Mouse (Mus musculus) limb, embryonic 13.5 days (tissue): ENCODE measurements at regions not wholly inside any gene's neighbourhood (a gene's known extent, or its start where the extent isn't known, plus 50 kb on each side); places are given as distances from the start of the nearest gene placed in this dataset.

Experiments used
- ATAC-seq: fragments of 200-750 bp; cut with Nextera tagmentation; 2 replicates; pipeline ENCODE4 v1.8.0; 2017; ENCODE audit warnings: low read depth, moderate number of reproducible peaks, moderate TSS enrichment; ENCODE audit not compliant: low FRiP score
- H3K27ac ChIP-seq: fragments of 300-500 bp; sonication (generic); 2 replicates; pipeline ENCODE4 v1.5.1; 2015; ENCODE audit warnings: inconsistent platforms, mild to moderate bottlenecking, moderate library complexity
- H3K27me3 ChIP-seq: fragments of 300-500 bp; sonication (generic); 2 replicates; pipeline ENCODE4 v1.6.1; 2015; ENCODE audit warnings: mild to moderate bottlenecking, inconsistent platforms
- H3K36me3 ChIP-seq: fragments of 300-500 bp; sonication (generic); 2 replicates; pipeline ENCODE4 v1.6.1; 2015; ENCODE audit warnings: inconsistent platforms, mild to moderate bottlenecking, moderate library complexity
- H3K4me1 ChIP-seq: fragments of 300-500 bp; sonication (generic); 2 replicates; pipeline ENCODE4 v1.6.1; 2015; ENCODE audit warnings: inconsistent platforms
- H3K4me2 ChIP-seq: fragments of 300-500 bp; sonication (generic); replicated peaks from 2 replicates; pipeline ENCODE4 v1.6.1; 2015; ENCODE audit warnings: inconsistent platforms, mild to moderate bottlenecking, moderate library complexity
- H3K4me3 ChIP-seq: fragments of 300-500 bp; sonication (generic); 2 replicates; pipeline ENCODE4 v1.5.1; 2015; ENCODE audit warnings: moderate library complexity, mild to moderate bottlenecking, inconsistent platforms
- H3K9ac ChIP-seq: fragments of 300-500 bp; sonication (generic); 2 replicates; pipeline ENCODE4 v1.6.1; 2015; ENCODE audit warnings: mild to moderate bottlenecking, inconsistent platforms
- H3K9me3 ChIP-seq: fragments of 300-500 bp; sonication (generic); 2 replicates; pipeline ENCODE4 v1.6.1; 2016; ENCODE audit warnings: inconsistent platforms
- WGBS: fragments of 180-500 bp; shearing (Covaris S2); methylation state at CpG from one replicate; pipeline ENCODE4 v1.1.7; 2015; 5-methylcytosine and 5-hydroxymethylcytosine counted together

DNA sequence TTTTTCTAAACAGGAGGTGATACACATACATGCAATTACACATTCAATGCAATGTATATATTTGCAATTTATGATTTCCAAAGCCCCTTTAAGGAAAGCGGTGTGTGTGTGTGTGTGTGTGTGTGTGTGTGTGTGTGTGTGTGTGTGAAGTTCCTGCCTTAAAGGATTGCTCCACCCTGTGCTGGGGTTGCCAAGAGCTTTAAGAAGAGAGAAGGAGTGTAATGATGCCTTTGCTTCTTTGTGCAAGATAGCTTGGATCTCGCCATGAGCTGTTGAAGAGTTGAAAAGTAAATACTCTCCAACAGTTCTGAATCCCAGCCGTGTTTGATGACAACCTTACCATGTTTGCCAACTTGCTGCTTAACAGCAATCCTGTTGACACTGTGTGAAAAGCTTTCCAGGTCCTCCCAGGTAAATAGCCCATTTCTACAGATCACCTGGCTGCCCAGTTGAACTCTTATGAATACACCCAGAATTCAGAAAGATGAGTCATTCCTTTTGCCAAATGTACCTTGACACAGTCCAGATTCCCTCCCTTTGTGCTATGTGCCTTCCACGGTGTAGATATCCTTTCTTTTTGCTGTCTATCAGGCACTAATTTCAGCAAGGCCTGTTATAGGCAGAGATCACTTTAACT lies 216.3 kb downstream of the Ikzf2 start:
- no peak overlapping the region for H3K9ac ChIP-seq
- no peaks in the 10 kb centered on the region for H3K36me3 ChIP-seq
- peaks cover 14% of the 10 kb centered on the region for H3K4me1 ChIP-seq
- H3K27ac ChIP-seq, result no peak overlapping the region
- no peak overlapping the region for H3K4me2 ChIP-seq
- WGBS, result 80% methylated on average over 4 of the region's 4 CpGs
- no peaks in the 10 kb centered on the region for H3K9me3 ChIP-seq
- ATAC-seq, result no peak
- H3K27me3 ChIP-seq, result no peaks in the 10 kb centered on the region
- no peak overlapping the region for H3K4me3 ChIP-seq

DNA sequence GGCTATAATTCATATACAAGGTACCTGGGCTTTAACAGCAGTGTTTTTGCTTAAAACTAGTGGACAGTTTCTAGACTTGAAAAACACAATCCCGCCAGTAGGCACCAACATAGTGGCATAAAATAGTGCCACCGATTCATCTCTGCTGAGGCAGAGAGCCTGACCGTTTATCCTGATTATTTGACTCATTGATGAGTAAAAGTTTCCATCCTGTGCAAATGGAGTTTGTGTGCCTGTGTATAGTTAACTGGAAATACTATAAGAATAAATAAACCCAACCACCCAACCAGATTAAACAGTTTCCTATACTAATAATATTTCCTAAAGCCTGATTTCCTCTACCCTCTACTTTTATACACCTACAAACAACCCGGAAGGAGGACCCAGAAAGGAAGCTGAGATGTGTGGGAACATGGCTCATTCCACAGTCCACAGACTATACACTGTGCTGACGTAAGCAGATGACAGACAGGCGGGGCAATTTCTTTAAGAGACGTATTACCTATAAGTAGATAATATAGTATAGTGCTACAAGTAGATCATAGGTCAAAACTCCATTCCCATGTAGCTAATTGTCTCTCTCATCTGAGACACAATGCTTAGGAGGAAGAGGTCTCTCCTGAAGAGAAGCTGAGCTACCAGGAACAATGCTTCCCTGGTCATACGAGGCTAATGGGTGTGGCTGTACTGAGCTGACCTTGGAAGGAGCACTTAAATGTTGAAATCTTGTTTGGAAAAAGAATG lies 217.7 kb downstream of the Ikzf2 start:
- Histone ChIP-seq H3K4me1 (peaks cover 14% of the 10 kb centered on the region), H3K36me3 (no peaks in the 10 kb centered on the region), H3K27ac (no peak overlapping the region), H3K9ac (no peak overlapping the region), H3K9me3 (no peaks in the 10 kb centered on the region), H3K4me3 (no peak overlapping the region), H3K27me3 (no peaks in the 10 kb centered on the region), H3K4me2 (no peak overlapping the region)
- no peak for ATAC-seq
- 81% methylated on average over 8 of the region's 8 CpGs for WGBS

DNA sequence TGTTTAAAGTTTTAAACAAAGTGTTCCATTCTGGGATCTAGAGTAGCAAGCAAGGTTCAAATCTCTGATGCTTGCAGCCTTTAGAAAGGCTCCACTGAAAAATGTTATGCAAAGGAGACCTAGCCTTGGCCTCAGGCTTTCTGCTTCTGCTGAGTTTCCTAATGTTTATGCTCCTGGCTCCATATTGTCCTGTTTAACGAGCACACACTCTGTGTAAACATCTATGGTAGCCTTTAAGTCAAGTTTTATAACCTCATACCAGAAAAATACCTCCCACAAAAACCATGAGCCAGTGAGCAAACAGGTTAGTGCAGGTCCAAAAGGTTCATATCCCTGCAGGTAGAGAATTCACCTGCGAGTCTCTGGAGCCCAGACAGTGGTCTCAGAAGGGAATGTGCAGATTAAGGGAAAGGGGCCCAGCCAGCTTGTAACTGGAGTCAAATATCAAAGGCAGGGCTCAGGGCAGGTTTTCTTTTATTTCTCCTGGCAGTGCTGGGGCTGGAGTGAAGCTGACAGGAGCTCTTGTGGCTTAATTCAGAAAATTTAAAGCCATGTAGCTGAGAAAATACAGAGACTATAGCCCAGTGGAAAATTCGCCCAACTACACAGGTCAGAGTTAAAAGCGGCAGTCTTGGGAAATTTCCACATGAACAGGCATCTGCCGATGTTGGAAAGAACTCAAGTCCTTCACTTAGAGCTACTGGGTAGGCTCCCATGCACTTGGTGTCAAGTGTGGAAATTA lies 220.3 kb downstream of the Ikzf2 start:
- WGBS, result 1% methylated on average over 5 of the region's 5 CpGs
- no peak overlapping the region for H3K9ac ChIP-seq

DNA sequence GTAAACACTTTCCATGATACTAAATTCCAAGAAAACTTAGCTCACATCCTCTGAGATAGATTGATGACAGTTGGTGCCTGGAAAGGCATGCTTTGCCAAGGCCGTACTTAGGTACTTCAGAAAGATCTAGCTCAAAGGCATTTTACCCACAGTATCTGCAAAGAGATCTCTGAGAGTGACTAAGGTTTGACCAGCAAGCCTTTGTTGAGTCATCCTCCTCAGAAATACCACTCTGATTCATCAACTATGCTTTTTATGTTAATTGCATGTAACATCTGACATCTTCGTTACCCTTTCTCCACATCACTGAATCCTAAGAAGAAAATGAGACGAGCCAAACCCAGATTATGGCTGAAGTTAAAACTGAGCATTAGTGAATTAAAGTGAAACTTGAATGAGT lies 225.9 kb downstream of the Ikzf2 start:
- Histone ChIP-seq H3K36me3 (no peaks in the 10 kb centered on the region), H3K9me3 (no peaks in the 10 kb centered on the region), H3K27me3 (no peaks in the 10 kb centered on the region), H3K4me3 (no peak overlapping the region), H3K4me2 (no peak overlapping the region), H3K27ac (no peak overlapping the region), H3K4me1 (0 out of 2 replicates have a peak, but pooled peaks cover 1% of the 10 kb centered on the region), H3K9ac (no peak overlapping the region)
- no peak for ATAC-seq
- WGBS, result 93% methylated on average over 3 of the region's 3 CpGs

More for the DNA sequence above, 220.3 kb downstream of the Ikzf2 start:
- Histone ChIP-seq H3K4me2 (0 out of 2 replicates have a peak overlapping the region, but pooled peaks have one; percentile 5), H3K27ac (no peak overlapping the region), H3K36me3 (no peaks in the 10 kb centered on the region), H3K27me3 (no peaks in the 10 kb centered on the region), H3K4me1 (peaks cover 14% of the 10 kb centered on the region), H3K4me3 (no peak overlapping the region), H3K9me3 (no peaks in the 10 kb centered on the region)
- ATAC-seq, result peak; percentile 73

DNA sequence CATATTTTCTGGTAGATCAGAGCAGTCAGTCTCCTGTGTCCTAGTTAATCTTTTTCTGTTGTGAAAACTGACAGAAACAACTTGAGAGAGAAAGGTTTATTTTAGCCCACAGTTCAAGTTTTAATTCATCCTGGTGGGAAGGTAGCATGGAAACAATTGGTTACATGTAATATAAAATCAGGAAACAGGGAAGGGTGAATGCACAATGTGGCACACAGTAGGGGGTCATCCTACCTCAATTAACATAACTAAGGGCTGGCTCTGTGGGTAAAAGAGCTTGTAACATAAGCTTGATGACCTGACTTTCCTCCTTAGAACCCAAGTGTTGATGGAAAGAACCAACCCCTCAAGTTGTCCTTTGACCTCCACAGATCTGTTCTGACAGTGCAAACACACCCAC lies 227.1 kb downstream of the Ikzf2 start:
- Histone ChIP-seq H3K27me3 (no peaks in the 10 kb centered on the region), H3K9ac (no peak overlapping the region), H3K4me3 (no peak overlapping the region), H3K27ac (no peak overlapping the region), H3K4me2 (no peak overlapping the region), H3K4me1 (no peaks in the 10 kb centered on the region), H3K36me3 (no peaks in the 10 kb centered on the region), H3K9me3 (no peaks in the 10 kb centered on the region)
- ATAC-seq, result no peak

DNA sequence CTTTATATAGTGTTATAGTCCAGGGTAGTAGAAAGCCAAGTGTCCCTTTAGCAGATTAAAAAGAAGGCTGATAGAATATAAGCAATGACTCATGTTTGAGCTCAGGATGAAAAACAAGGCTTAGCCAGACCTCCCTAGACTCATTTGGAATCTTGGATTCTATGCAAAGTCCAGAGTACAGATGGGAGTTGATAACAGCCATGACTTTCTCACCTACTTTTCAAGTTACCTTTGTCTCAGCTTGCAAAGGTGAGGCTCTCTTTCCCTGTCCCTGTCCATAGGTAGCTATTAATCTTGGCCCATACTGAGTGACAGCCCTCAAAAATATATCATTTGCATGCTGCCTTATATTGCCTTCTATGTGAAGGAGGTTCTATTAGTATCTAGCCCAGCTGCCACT lies 229.6 kb downstream of the Ikzf2 start:
- H3K9me3 ChIP-seq, result no peaks in the 10 kb centered on the region
- no peaks in the 10 kb centered on the region for H3K36me3 ChIP-seq
- no peak overlapping the region for H3K4me3 ChIP-seq
- no peak overlapping the region for H3K9ac ChIP-seq
- H3K27ac ChIP-seq, result no peak overlapping the region
- H3K4me2 ChIP-seq, result no peak overlapping the region
- ATAC-seq, result no peak
- H3K4me1 ChIP-seq, result no peaks in the 10 kb centered on the region
- H3K27me3 ChIP-seq, result no peaks in the 10 kb centered on the region

DNA sequence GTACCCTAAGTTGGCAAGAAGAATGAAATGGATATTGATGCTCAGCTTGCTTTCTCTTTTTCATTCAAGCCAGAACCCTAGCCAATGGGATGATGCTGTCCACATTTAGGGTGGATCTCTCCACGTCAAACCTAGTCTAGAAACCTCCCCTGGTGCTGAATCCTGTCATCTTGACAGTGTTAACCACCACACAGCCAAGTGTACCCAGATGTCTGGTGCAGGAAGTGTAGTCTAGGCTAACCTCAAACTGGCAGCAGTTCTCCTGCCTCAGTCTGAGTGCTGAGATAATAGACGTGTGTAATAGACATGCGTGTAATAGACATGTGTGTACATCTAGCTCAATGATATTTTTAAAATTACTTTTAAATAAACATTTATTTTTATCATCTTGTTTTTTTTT lies 233.1 kb downstream of the Ikzf2 start:
- Histone ChIP-seq H3K4me3 (no peak overlapping the region), H3K9ac (no peak overlapping the region), H3K36me3 (no peaks in the 10 kb centered on the region), H3K4me1 (no peaks in the 10 kb centered on the region), H3K27ac (no peak overlapping the region), H3K4me2 (no peak overlapping the region), H3K27me3 (no peaks in the 10 kb centered on the region), H3K9me3 (no peaks in the 10 kb centered on the region)
- ATAC-seq, result no peak
- WGBS, result 85% methylated on average over 3 of the region's 3 CpGs

DNA sequence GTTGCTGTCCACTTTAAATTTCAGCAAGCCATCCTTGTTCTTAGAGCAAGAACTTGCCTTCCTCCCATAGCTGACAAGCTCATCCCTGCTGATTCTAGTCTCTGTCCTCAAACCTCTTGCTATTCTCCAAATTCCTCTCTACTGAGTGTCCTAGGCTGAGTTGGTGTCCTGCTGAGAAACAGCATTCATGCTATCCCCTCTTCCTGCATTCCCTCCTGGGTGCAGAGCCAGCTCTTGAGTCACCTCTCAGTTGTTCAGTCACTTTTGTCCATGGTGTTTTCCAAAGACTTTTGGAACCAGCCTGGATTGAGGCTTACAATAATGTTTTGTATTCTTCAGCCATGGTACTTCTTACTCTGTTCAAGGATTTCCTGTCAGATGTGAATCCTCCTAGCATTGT lies 234.1 kb downstream of the Ikzf2 start:
- Histone ChIP-seq H3K27me3 (no peaks in the 10 kb centered on the region), H3K4me1 (no peaks in the 10 kb centered on the region), H3K27ac (no peak overlapping the region), H3K9ac (no peak overlapping the region), H3K4me3 (no peak overlapping the region), H3K4me2 (no peak overlapping the region), H3K9me3 (no peaks in the 10 kb centered on the region), H3K36me3 (no peaks in the 10 kb centered on the region)
- ATAC-seq, result no peak

DNA sequence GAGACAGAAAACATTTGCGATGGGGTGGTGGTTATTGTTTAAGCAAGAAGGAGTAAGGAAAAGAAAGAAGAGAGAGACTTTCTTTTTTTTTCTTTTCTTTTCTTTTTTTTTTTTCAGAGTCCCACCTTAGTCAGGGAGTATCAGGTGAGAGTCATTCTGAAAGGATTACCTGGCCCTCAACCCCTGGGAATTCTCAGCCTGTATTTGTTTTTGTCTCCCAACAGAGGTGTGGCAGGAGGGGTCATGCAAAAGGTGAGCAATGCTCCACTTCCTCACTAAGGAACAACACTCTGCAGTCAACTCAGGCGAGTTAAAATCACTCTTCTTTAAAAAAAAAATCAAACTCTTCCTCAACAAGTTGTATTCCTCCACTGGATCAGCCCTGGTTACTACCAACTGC lies 236.6 kb downstream of the Ikzf2 start:
- Histone ChIP-seq H3K4me2 (no peak overlapping the region), H3K27ac (no peak overlapping the region), H3K27me3 (no peaks in the 10 kb centered on the region), H3K9ac (no peak overlapping the region), H3K36me3 (no peaks in the 10 kb centered on the region), H3K9me3 (no peaks in the 10 kb centered on the region), H3K4me1 (no peaks in the 10 kb centered on the region), H3K4me3 (no peak overlapping the region)
- no peak for ATAC-seq
- WGBS, result 67% methylated on average over 2 of the region's 2 CpGs

DNA sequence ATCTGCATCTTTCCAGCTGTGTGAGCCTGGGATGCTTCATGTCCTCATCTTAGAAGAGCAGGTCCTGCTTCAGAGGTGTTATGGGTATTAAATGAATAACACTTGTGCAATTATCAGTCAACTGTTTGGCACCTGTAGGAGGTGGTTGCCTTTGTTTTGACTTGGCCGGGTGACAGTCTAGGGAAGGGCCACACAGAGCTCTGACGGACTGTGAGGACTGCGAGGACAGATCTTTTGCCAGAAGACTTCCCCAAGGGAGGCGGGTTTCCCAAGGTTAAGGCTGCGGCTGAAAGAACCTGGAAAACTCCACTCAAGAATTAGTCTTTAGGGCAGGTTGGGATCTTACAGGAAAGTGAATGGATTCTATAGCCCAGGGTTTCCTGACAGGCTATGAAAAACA lies 239.8 kb downstream of the Ikzf2 start:
- no peaks in the 10 kb centered on the region for H3K4me1 ChIP-seq
- no peak overlapping the region for H3K4me3 ChIP-seq
- no peaks in the 10 kb centered on the region for H3K36me3 ChIP-seq
- 74% methylated on average over 5 of the region's 5 CpGs for WGBS
- no peaks in the 10 kb centered on the region for H3K27me3 ChIP-seq
- no peaks in the 10 kb centered on the region for H3K9me3 ChIP-seq
- H3K27ac ChIP-seq, result no peak overlapping the region
- ATAC-seq, result no peak
- H3K4me2 ChIP-seq, result no peak overlapping the region
- no peak overlapping the region for H3K9ac ChIP-seq

DNA sequence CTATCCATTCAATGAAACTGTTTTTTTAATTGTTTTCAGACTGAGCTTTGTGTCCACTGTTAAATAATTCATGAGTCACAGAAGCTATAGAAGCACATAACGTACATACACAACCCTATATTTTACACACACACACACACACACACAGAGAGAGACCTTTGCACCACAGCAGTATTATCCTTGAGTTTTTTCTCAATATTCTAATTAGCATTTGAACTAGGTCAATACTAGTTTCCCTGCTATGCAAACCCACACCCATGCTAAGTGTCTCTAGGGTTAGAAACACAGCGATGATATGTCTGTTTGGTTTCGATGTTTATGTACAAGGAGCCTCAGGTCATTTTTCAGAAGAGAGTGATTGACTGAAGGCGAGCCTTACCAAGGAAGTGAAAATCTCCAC lies 242.3 kb downstream of the Ikzf2 start:
- H3K4me2 ChIP-seq, result no peak overlapping the region
- 87% methylated on average over 4 of the region's 4 CpGs for WGBS
- ATAC-seq, result no peak

DNA sequence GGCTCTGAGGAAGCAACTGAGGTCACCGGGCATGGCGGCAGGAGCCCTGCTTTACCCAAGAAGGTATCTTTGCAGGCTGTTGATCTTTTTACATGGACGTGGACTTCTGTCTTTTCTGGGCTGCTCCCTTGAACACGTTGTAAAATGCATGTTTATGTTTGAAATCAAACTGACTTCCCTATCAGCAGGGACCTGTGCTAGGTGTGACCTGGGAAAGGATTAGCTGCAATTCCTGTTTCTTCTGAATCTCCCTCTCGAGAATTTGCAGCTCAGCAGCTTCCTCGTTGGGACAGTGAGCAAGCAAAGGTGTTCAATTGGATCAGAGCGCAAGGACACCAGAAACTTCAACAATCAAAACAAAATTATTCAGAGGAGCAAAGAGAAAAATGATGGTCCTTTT lies 243.6 kb downstream of the Ikzf2 start:
- Histone ChIP-seq H3K4me3 (no peak overlapping the region), H3K36me3 (no peaks in the 10 kb centered on the region), H3K4me1 (no peaks in the 10 kb centered on the region), H3K27ac (no peak overlapping the region), H3K9ac (no peak overlapping the region), H3K27me3 (no peaks in the 10 kb centered on the region), H3K4me2 (no peak overlapping the region), H3K9me3 (no peaks in the 10 kb centered on the region)
- 54% methylated on average over 7 of the region's 7 CpGs for WGBS
- ATAC-seq, result no peak

More for the DNA sequence above, 242.3 kb downstream of the Ikzf2 start:
- H3K27me3 ChIP-seq, result no peaks in the 10 kb centered on the region
- H3K36me3 ChIP-seq, result no peaks in the 10 kb centered on the region
- H3K9me3 ChIP-seq, result no peaks in the 10 kb centered on the region
- H3K4me3 ChIP-seq, result no peak overlapping the region
- no peaks in the 10 kb centered on the region for H3K4me1 ChIP-seq
- no peak overlapping the region for H3K27ac ChIP-seq
- no peak overlapping the region for H3K9ac ChIP-seq
